Mouse (Mus musculus): ENCODE measurements at regions not wholly inside any gene's neighbourhood (a gene's known extent, or its start where the extent isn't known, plus 50 kb on each side); places are given as distances from the start of the nearest gene placed in this dataset.

GRCm38 (mm10) chr16:66086499-66086898 lies 271.4 kb downstream of the Vgll3 start:
- DNase-seq, result peak; percentile 17

- DNase-seq, result no peak
These were observed 277.7 kb downstream of the Vgll3 start for GRCm38 (mm10) chr16:66092766-66093165.

- DNase-seq, result no peak
These were observed 280.6 kb downstream of the Vgll3 start for GRCm38 (mm10) chr16:66095682-66096081.

- DNase-seq, result no peak
These were observed 302.9 kb downstream of the Vgll3 start for GRCm38 (mm10) chr16:66117930-66118329.

GRCm38 (mm10) chr16:66137755-66138154 lies 322.7 kb downstream of the Vgll3 start:
- no peak for DNase-seq

- DNase-seq, result no peak
These were observed 329.7 kb downstream of the Vgll3 start for GRCm38 (mm10) chr16:66144765-66145164.

GRCm38 (mm10) chr16:66145280-66145679 lies 330.2 kb downstream of the Vgll3 start:
- DNase-seq, result no peak

- DNase-seq, result no peak
These were observed 353.2 kb downstream of the Vgll3 start for GRCm38 (mm10) chr16:66168289-66168688.

GRCm38 (mm10) chr16:66190801-66191200 lies 375.7 kb downstream of the Vgll3 start:
- DNase-seq, result peak; percentile 7

GRCm38 (mm10) chr16:66201406-66201805 lies 386.3 kb downstream of the Vgll3 start:
- DNase-seq, result no peak

Data from kidney, adult 9 months (tissue).